Mouse (Mus musculus): ENCODE measurements around the gene Btbd9. TPM values are rescaled to one million over a fixed set of nuclear protein-coding genes. Genes with fewer than 3 reads are reported as not detected.

Btbd9 gene
- polyA plus RNA-seq, 1 experiment: 21.7 TPM

DNA sequence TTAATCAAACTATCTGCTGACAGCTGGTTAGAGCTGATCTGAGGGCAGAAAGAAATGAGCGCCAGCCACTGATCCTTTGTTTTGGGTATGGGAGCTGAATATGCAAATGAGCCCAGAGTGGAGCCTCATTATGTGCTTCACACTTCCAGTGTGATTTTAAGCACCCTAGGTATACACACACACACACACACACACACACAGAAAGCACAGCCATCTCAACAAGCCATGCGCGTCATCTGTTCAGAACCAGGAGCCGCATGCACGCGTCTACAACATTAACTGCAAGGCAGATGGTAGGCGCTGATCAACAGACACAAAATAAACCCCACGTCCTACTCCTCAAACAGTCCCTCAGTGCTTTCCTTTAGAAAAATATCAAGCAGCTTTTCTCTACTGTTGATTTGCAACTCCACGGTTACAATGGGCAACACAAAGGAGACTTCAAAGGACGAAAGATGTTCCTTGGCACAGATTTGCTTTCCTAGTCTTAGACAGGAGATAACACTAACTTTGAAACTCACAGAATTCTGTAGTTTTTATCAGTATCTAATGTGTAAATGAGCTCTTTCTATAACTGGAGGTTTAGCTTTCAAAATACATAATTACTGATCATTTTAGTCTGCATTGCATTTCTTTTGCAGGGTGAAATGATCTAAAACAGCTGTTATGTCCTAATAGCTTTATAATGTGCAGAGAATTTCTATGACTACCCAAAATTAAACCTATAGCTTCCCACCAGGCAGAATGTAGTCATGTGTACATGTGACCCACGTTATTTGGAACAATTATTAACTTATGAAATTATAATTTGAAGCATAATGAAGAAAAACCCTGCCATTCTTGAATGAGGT, 78.5 kb downstream of the Btbd9 start:
- no peak for DNase-seq (ENCODE audit: low read depth in 1 of 2, low spot score in 2 of 2)
- Histone ChIP-seq H3K36me3 (ENCODE audit: control insufficient read depth, insufficient read depth, low read length) (no peaks in the 10 kb centered on the region; the same call in 1 of the 2 replicates), H3K4me1 (ENCODE audit: control insufficient read depth, insufficient read depth, insufficient read length) (no peaks in the 10 kb centered on the region), H3K27me3 (ENCODE audit: control insufficient read depth, insufficient read depth, low read length) (no peaks in the 10 kb centered on the region), H3K4me3 (ENCODE audit: extremely low read depth, insufficient read depth, insufficient read length) (no peak overlapping the region), H3K27ac (ENCODE audit: insufficient read depth, low read length) (no peak overlapping the region)
- 90% methylated on average over 11 of the region's 11 CpGs for WGBS
- TF ChIP-seq CTCF (IDR thresholded peaks at IDR 0.05; ENCODE audit: extremely low read depth, insufficient read depth, insufficient read length, insufficient replicate concordance) (no peak), POLR2A (IDR thresholded peaks at IDR 0.05; ENCODE audit: low read depth, low read length) (no peak)

- Histone ChIP-seq H3K4me3 (ENCODE audit: extremely low read depth, insufficient read depth, insufficient read length) (no peak overlapping the region), H3K27me3 (ENCODE audit: control insufficient read depth, insufficient read depth, low read length) (no peaks in the 10 kb centered on the region), H3K36me3 (ENCODE audit: control insufficient read depth, insufficient read depth, low read length) (peaks cover 2% of the 10 kb centered on the region; the same call in 1 of the 2 replicates), H3K4me1 (ENCODE audit: control insufficient read depth, insufficient read depth, insufficient read length) (no peaks in the 10 kb centered on the region), H3K27ac (ENCODE audit: insufficient read depth, low read length) (no peak overlapping the region)
- WGBS: 93% methylated on average over 2 of the region's 2 CpGs
- TF ChIP-seq CTCF (IDR thresholded peaks at IDR 0.05; ENCODE audit: extremely low read depth, insufficient read depth, insufficient read length, insufficient replicate concordance): no peak
- TF ChIP-seq POLR2A (IDR thresholded peaks at IDR 0.05; ENCODE audit: low read depth, low read length): no peak
- DNase-seq (ENCODE audit: low read depth in 1 of 2, low spot score in 2 of 2): no peak
Measured at GRCm38 (mm10) chr17:30495567-30495966, 80.7 kb downstream of the Btbd9 start.

- Histone ChIP-seq H3K27me3 (ENCODE audit: control insufficient read depth, insufficient read depth, low read length) (no peaks in the 10 kb centered on the region), H3K27ac (ENCODE audit: insufficient read depth, low read length) (no peak overlapping the region), H3K4me3 (ENCODE audit: extremely low read depth, insufficient read depth, insufficient read length) (no peak overlapping the region), H3K4me1 (ENCODE audit: control insufficient read depth, insufficient read depth, insufficient read length) (no peaks in the 10 kb centered on the region), H3K36me3 (ENCODE audit: control insufficient read depth, insufficient read depth, low read length) (peaks cover 2% of the 10 kb centered on the region; the same call in 1 of the 2 replicates)
- TF ChIP-seq CTCF (IDR thresholded peaks at IDR 0.05; ENCODE audit: extremely low read depth, insufficient read depth, insufficient read length, insufficient replicate concordance) (no peak), POLR2A (IDR thresholded peaks at IDR 0.05; ENCODE audit: low read depth, low read length) (no peak)
- DNase-seq (ENCODE audit: low read depth in 1 of 2, low spot score in 2 of 2): no peak
- 91% methylated on average over 2 of the region's 2 CpGs for WGBS
Measured at GRCm38 (mm10) chr17:30495154-30495553, 81.1 kb downstream of the Btbd9 start.

DNA sequence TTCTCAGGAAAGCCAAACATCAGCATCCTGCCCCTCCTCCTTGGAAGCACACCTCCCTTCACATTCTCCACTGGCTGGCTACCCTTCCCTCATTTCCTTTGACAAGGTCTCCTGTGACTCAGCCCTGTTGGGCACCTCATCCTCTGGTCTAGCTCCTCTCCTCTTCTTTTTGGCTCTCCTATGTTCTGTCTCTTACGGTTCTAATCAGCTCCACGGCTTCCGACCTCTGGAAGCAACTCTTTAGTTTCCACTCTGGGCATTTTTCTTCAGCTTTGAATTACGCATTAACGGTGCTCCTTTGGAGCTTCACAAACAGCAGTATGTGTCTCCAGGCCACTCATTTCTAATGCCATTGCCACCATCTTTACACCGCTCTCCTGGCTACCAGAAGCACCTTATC, 82.8 kb downstream of the Btbd9 start:
- Histone ChIP-seq H3K4me1 (ENCODE audit: control insufficient read depth, insufficient read depth, insufficient read length) (no peaks in the 10 kb centered on the region), H3K36me3 (ENCODE audit: control insufficient read depth, insufficient read depth, low read length) (peaks cover 2% of the 10 kb centered on the region; the same call in 1 of the 2 replicates), H3K4me3 (ENCODE audit: extremely low read depth, insufficient read depth, insufficient read length) (no peak overlapping the region), H3K27ac (ENCODE audit: insufficient read depth, low read length) (no peak overlapping the region), H3K27me3 (ENCODE audit: control insufficient read depth, insufficient read depth, low read length) (no peaks in the 10 kb centered on the region)
- 96% methylated on average over 6 of the region's 6 CpGs for WGBS
- TF ChIP-seq POLR2A (IDR thresholded peaks at IDR 0.05; ENCODE audit: low read depth, low read length) (no peak), CTCF (IDR thresholded peaks at IDR 0.05; ENCODE audit: extremely low read depth, insufficient read depth, insufficient read length, insufficient replicate concordance) (no peak)
- no peak for DNase-seq (ENCODE audit: low read depth in 1 of 2, low spot score in 2 of 2)

- Histone ChIP-seq H3K4me1 (ENCODE audit: control insufficient read depth, insufficient read depth, insufficient read length) (no peaks in the 10 kb centered on the region), H3K4me3 (ENCODE audit: extremely low read depth, insufficient read depth, insufficient read length) (no peak overlapping the region), H3K27me3 (ENCODE audit: control insufficient read depth, insufficient read depth, low read length) (no peaks in the 10 kb centered on the region), H3K36me3 (ENCODE audit: control insufficient read depth, insufficient read depth, low read length) (peaks cover 2% of the 10 kb centered on the region; the same call in 1 of the 2 replicates), H3K27ac (ENCODE audit: insufficient read depth, low read length) (no peak overlapping the region)
- 95% methylated on average over 5 of the region's 5 CpGs for WGBS
- DNase-seq (ENCODE audit: low read depth in 1 of 2, low spot score in 2 of 2): no peak
- no peak for TF ChIP-seq CTCF (IDR thresholded peaks at IDR 0.05; ENCODE audit: extremely low read depth, insufficient read depth, insufficient read length, insufficient replicate concordance)
- TF ChIP-seq POLR2A (IDR thresholded peaks at IDR 0.05; ENCODE audit: low read depth, low read length): no peak
Measured at GRCm38 (mm10) chr17:30492191-30492590, 84.1 kb downstream of the Btbd9 start.

DNA sequence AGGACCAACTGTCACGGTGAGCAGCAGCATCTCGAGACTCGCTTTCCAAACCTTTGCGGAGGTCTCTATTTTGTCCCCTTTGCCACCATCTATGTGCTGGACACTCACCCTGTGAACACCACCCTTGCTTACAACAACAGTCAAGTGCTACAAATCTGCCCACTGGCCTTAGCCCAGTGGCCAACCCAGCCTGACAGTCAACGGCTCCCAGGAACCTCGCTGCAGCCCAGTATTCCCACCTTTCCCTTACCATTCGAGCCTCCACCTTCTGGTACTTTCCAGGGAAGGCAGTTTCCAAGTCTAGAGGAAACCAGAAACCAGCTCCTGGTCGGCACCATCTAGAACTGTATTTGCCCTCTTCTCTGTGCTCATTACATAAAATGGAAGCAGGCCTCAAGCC, 84.7 kb downstream of the Btbd9 start:
- Histone ChIP-seq H3K36me3 (ENCODE audit: control insufficient read depth, insufficient read depth, low read length) (peaks cover 2% of the 10 kb centered on the region; the same call in 1 of the 2 replicates), H3K4me1 (ENCODE audit: control insufficient read depth, insufficient read depth, insufficient read length) (no peaks in the 10 kb centered on the region), H3K27me3 (ENCODE audit: control insufficient read depth, insufficient read depth, low read length) (no peaks in the 10 kb centered on the region), H3K27ac (ENCODE audit: insufficient read depth, low read length) (no peak overlapping the region), H3K4me3 (ENCODE audit: extremely low read depth, insufficient read depth, insufficient read length) (no peak overlapping the region)
- no peak for TF ChIP-seq POLR2A (IDR thresholded peaks at IDR 0.05; ENCODE audit: low read depth, low read length)
- no peak for TF ChIP-seq CTCF (IDR thresholded peaks at IDR 0.05; ENCODE audit: extremely low read depth, insufficient read depth, insufficient read length, insufficient replicate concordance)
- 96% methylated on average over 8 of the region's 8 CpGs for WGBS
- no peak for DNase-seq (ENCODE audit: low read depth in 1 of 2, low spot score in 2 of 2)

DNA sequence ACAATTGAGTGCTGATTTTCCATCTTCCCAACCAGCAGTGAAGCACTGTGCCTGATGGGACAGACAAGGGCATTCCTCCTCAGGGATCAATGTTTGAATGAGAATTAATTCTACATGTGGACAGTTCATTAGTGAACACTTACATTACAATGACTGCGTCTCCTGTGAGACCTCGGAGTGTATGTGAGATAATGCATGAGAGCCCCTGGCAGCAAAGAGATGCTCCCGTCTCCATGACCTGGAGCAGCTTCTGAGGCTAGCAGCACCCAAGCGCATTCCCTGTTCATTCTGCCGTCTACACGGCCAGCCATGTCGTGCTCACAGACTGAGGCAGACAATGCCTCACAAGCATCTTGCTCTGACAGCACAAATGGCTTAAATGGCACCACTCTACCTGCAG, 85.7 kb downstream of the Btbd9 start:
- no peak for TF ChIP-seq POLR2A (IDR thresholded peaks at IDR 0.05; ENCODE audit: low read depth, low read length)
- no peak for TF ChIP-seq CTCF (IDR thresholded peaks at IDR 0.05; ENCODE audit: extremely low read depth, insufficient read depth, insufficient read length, insufficient replicate concordance)
- no peak for DNase-seq (ENCODE audit: low read depth in 1 of 2, low spot score in 2 of 2)
- Histone ChIP-seq H3K36me3 (ENCODE audit: control insufficient read depth, insufficient read depth, low read length) (peaks cover 2% of the 10 kb centered on the region; the same call in 1 of the 2 replicates), H3K27me3 (ENCODE audit: control insufficient read depth, insufficient read depth, low read length) (no peaks in the 10 kb centered on the region), H3K4me1 (ENCODE audit: control insufficient read depth, insufficient read depth, insufficient read length) (no peaks in the 10 kb centered on the region), H3K27ac (ENCODE audit: insufficient read depth, low read length) (no peak overlapping the region), H3K4me3 (ENCODE audit: extremely low read depth, insufficient read depth, insufficient read length) (no peak overlapping the region)
- WGBS: 91% methylated on average over 7 of the region's 7 CpGs
